Mouse (Mus musculus) kidney, adult 18-20 months (tissue): ENCODE data around the gene Msl1.

Experiments
- DNase-seq: peaks from one replicate; pipeline ENCODE4 v3.0.0; 2021

Gene Msl1

DNA sequence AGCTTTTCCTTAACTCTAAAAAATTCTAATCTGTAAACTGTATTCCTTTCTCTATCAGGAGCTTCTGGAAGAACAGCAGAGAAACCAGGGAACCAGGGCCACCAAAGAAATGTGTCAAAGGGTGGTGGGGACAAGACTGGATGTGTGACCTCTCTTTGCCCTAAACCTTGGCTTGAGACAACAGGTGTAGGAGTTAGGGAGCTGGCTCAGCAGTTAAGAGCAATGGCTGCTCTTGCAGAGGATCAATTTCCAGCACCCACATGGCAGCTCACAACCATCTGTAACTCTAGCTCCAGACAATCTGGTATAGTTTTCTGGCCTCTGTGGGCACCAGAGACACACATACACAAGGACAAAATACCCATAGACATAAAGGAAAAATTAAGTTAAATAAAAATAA is 17.4 kb upstream of the Msl1 start:
- no peak for DNase-seq

DNA sequence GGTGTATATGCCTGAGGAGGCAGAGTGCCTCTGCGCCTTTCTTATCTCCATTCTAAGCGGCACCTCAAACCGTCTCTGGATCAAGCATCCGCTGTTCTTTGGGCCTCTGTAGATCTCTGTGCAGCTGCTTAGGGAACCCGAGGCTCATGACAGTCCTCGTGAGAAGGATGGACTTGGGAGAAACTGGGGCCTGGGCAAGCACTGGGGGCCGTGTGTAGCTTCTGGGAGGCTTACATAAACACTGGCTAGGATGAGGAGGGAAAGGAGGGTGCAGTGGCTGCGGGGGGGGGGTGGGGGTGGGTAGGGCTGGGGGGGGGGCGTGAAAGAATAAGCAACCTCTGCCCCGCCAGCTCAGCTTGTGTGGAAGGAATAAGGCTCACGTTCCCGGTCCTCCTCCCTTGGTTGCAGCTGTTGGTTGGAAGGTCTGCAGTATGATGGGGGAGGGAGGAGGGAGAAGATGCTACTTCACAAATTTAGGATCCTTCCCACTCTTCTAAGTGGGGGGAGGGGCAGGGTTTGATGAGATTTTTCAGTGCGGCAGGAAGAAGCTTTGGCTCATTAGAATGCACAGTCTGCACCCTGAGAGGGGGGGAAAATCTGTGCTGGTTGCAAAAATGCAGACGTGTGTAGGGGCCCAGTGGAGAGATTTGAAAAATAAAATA is 13.3 kb upstream of the Msl1 start:
- DNase-seq, result peak; percentile 33

DNA sequence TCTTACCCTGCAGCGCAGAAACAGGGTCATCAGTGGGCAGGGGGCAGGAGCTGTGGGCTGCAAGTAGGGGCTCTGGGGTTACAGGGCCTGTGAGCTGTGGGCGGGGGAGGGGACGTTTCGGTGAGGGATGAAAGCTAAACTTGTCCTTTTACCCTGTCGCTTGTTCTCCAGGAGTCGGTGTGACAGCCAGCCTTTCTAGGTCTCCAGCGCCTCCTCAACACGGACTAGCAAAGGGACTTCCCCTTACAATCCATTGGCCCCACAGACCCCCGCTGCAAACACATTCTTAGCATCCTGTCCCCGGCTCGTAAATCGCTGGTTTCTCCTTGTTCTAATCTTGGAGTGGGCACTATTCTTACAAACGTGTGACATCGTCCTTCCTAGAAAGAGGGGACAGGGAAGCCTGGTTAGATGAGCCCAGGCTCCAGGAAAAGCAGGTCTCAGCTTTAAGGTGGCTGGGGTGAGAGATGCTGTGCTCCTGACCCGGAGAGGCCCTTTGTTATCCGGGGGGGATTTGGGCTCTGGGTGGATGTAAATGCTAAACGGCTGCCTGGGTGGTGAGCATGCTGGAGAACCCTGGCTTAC is 12.6 kb upstream of the Msl1 start:
- DNase-seq, result no peak

DNA sequence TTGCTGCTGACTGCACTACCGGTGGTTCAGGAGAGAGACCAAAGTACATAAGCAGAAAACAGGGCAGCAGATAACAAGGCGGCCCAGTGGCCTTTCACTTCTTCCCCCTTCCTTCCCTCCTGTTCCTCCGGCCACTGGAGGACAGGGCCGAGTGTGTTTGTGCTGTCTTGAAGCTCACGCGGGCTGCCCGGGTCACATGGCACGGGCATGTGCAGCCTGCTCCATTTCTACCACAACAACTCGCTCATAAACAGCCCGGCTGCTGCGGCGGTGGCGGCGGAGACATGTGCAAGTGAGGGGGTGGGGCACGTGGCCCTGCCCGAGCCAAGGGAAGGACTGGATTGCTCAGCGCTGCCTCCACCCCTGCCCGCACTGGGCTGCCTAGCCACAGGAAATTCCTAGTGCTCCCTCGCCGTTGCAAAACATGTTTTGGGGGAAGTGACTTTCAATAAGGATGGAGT is 12.1 kb upstream of the Msl1 start:
- DNase-seq, result peak; percentile 99

DNA sequence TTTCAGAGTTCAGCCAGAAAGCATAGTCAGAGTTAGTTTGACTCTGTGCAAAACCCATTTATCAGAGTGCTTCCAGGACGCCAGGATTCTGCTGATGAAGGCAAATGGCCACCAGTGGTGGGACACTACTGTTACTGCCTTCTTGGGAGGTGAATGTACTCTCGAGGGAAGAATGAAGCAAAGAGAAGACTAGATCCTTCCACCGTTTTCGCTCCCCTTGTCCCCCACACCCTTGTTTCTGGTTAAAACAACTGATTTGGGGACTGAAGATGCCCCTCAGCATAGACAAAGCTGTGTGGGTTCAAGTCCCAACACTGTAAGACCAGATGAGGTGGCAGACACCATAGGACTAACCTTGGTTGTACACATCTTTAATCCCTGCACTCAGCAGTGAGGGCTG is 11.2 kb upstream of the Msl1 start:
- DNase-seq, result no peak

DNA sequence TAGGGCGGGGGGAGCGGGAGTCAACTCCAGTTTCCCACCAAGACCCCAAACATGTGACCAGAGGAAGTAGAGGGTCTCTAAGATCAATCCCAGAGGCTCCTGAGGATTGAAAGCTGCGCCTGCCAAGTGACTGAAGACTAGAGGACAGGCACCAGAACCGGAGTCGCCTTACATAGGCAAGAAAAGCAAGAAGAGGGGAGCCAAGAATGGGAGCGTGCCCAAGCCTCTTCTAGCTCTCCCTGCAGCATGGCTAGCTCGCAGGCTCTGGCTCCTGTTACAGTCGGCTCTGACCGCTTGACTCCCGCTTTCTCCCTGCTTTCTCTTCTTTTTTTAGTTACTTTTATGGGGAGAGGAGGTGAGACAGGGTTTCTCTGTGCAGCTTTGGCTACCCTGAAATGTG is 10.1 kb upstream of the Msl1 start:
- DNase-seq, result peak; percentile 44

DNA sequence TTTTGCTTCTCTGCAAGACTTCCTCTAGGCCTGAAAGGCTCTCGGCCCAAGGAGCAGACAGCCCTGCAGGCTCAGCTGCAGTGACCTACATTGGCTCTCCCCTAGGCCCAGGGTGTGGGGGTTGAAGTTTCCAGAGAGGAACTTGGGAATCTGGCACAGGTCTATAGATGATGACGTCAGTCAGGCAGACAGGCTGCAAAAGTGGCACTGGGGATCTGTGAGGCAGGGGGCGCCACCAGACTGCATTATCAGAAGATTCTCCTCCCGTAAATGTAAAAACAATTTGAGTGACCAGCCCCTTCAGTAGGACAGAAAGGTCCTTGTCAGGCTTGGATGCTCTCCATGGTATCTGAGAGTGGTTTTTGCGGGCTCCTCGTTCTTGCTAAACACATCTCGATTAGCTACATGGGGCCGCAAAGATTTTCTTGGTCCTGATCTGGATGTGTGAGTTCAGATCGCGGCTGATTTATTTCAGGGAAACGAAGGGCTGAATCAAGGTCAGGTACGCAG is 9.5 kb upstream of the Msl1 start:
- DNase-seq, result peak; percentile 81

DNA sequence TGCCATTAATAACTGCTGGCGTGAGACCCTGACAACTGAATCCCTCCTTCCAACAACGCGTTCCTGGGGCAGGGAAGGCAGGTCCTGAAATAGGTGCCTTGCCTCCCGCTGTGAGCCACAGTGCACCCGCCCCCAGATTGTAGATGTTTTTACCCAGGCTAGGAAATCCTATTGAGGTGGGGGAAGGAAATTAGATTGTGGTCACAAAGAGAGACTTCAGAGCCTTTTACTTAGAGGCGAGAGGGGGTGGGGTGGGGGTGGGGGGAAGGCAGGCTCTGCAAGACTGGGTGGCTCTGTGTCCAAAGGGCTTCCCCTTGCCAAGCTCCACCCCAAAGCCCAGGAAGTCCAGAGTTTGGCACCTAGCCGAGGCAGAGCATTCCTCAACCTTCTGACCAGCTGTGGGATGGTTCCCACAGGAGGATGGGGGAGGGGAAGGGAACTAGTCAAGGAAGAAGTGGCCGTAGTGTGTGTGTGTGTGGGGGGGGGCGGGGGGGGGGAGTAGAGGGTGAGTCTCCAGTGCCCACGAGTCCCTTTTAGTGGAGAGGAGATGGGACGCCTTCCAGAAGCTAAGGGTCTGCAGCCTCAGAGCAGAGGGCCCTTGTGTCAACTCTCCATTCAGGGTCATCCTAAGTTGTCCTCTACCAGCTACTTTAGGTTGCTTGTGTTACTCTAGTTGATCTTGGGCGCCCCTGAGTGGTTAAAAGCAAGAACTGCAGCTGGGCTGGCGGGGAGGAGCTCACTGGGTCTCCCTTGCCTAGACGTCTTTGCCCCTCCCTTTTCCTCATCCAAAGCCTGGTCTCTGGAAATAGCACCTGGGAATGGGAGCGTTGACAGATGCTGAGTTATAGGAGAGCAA is 8.7 kb upstream of the Msl1 start:
- DNase-seq, result peak; percentile 99

DNA sequence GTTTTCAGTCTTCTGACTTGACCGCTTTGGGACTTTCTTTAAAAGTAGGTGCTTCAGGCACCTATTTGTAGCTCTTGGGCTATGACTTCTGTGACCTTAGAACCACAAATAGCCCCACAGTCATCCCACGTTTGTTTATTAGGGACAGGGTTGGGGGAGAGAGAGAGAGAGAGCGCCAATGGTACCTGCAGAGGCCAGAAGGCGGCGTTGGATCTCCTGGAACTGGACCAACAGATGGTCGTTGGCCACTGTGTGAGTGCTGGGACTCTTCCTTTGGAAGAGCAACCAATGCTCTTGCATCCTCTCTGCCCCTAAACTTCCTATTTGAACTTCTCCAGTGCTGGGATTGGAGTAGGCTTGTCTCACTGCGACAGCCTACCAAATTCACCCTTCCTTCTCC is 8.1 kb upstream of the Msl1 start:
- no peak for DNase-seq

DNA sequence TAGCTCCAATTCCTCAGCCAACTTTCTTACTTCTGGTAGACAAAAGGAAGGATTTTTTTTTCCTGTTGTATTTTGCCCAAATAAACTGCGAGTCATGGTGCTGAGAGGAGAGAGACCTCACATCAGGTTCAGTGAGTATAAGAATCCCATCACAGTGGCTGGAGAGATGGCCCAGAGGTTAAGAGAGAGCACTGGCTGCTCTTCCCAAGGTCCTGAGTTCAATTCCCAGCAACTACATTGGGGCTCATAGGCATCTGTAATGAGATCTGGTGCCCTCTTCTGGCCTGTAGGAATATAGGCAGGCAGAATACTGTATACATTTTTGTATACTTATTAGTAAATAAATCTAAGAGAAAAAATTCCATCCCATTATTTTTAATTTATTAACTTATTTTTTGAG is 7.6 kb upstream of the Msl1 start:
- DNase-seq, result no peak

DNA sequence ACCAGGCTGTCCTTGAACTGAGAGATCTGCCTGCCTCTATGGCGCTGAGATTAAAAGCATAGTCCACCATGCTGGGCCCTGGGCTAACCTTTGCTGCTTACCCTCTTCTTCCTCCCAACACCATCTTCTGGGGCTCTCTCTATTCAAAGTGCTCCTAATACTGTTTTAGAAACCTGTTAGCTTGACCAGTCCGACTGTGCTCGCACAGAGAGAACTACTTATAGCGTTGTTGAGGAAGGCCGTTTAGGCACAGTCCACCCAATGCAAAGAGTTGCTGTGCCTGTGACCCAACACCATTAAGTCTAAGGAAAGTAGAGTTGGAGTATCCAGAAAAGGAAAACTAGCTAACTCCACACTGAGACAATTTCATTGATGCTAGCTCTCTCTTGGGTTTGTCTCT is 7.2 kb upstream of the Msl1 start:
- peak; percentile 19 for DNase-seq

DNA sequence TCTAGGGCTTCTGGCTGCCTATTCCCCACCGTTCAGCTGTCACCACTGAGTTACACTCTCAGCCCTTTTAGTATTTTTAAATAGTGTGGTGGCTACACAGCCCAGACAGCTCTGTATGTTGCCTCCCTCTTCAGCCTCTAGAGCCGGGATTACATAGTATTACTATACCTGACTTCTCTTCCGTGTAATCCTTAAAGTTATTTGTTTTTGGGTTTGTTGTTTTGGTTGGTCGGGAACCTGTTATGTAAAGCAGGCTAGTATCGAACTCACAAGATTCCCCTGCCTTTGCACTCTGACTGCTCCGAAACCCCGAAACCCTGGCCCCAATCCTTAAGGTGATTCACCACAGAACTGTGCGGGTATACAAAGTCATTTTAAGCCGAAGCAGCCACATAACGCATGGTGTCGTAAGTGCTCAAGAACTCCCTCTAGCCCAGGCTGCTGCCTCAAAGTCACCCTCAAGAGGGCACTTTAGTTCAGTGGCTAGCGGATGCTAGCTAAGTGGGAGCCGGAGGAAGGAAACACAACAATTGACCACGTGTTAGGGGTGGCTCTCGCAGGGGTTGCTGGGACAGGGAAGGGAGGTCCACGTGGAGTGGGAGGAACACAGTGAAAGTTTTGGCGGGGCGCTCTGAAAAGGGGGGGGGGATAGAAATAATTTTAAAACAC is 6.6 kb upstream of the Msl1 start:
- peak; percentile 89 for DNase-seq

DNA sequence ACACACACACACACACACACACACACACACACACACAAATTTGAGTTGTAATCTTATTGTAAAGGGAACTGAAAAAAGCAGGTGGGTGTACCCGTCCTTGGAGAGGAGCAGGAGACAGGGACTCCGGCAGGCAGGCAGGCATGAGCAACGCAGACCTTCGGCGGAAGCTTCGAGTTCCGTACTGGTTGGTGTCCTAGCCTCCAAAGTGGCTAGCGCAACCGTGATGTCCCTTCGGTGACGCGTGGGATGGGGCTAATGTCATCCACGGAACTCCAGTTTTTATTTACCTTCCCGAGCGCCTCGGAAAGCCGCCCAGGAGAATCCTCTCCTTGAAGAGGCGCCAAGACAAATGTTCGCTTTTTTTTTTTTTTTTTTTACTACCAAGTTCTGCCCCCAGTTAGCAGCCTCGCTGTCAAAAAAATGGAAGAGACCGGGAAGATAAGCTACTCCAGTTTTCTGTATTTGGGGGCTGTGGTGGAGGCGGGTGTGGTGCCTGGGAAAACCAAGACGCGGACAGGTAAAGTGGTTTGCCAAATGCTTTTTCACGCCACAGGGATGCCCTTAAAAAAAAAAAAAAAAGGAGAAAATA is 6.0 kb upstream of the Msl1 start:
- DNase-seq, result no peak

DNA sequence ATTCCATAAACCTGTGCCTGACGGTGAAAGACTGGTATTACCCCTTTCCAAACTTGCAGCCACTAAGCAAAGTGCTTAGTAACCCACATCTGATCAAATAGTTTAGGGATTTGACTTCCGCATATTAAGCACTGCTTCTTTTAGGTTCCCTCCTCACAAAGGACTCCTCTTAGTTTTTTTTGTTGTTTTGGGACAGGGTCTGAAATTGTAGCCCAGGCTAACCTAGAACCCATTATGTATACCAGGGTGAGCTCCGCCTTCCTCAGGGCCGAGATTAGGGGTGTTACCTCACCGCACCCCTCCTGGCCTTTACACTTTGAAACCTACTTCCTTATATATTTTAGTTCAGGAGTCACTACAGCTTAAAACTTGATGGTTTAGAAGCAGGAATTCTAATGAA is 5.5 kb upstream of the Msl1 start:
- DNase-seq, result no peak

DNA sequence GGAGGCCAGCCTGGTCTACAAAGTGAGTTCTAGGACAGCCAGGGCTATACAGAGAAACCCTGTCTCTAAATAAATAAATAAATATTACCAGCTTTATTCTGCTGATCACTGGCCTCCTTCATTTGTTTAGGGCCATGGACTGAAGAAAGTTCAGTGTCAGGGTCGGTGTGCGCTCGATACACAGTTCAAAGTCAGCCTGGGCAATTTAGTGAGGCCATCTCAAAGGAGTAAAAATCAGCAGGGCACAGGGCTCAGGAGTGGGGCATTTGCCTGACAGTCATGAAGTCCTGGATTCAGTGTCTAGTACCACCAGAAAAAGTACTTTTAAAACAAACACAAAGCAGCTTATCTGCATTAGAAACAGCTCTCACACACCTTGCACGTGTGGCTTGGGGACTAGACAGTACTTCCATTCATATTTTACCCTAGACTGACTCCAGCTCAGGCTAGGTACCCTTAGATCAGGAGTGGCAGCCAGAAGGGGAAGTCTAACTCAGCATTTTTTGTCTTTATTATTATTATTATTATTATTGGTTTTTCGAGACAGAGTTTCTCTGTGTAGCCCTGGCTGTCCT is 4.6 kb upstream of the Msl1 start:
- no peak for DNase-seq

DNA sequence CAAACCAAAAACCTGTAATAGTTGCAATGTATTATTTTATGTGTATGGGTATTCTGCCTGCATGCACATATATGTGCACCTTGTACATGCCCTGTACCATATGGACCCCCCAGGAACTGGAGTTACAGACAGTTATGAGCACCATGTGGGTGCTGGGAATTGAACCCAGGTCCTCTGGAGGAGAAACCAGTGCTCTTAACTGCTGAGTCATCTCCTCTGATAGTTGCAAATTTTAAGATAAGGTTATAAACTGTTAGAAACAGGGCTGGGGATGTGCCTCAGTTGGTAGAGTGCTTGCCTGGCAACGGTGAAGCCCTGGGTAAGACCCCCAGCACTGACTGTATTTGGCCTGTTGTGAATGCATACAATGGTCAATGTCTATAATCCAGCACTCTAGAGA is 3.9 kb upstream of the Msl1 start:
- DNase-seq, result no peak

DNA sequence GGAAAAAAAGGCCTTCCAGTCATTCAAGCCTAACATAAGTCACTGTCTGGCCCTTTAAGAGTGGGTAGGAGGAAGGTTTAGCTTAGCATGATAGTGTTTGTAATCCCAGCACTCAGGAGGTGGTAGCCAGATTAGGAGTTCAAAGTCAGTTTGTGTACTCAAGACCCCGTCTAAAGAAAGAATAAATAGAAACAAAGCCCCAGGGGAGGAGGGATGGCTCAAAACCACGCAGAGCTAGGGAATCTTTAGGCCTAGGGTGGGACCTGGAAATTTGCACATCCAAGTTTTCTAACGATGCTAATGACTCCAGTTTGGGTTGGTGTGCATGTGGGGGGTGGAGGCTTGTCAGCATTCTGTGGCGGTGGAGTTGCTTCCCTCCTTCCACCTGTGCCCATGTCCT is 3.2 kb upstream of the Msl1 start:
- no peak for DNase-seq

DNA sequence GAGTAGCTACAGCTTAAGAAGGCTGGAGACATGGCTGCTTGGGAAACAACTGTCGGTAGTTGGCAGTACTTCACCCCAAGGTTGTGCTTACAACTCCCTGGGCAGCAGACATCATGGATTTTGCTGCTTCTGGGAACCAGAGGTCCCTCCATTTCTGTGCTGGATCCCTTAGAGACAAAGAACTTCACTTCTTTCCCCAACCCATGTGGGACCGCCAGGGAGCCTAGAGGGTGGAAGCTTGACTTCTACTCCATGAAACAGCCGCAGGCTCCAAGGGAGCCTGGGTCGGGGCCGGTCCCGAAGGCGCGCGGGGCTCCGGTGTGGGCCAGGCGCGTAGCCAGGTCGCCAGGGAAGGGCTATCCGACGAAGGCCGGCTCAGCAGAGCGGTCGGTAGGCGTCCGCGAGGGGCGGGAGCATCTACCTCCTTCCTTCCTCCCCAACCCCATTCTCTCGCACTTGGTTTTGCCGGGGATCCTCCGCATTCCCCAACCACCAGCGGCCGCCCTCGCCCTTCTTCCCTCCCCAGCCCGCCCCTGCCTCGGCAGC is 774 bp upstream of the Msl1 start:
- peak; percentile 87 for DNase-seq

DNA sequence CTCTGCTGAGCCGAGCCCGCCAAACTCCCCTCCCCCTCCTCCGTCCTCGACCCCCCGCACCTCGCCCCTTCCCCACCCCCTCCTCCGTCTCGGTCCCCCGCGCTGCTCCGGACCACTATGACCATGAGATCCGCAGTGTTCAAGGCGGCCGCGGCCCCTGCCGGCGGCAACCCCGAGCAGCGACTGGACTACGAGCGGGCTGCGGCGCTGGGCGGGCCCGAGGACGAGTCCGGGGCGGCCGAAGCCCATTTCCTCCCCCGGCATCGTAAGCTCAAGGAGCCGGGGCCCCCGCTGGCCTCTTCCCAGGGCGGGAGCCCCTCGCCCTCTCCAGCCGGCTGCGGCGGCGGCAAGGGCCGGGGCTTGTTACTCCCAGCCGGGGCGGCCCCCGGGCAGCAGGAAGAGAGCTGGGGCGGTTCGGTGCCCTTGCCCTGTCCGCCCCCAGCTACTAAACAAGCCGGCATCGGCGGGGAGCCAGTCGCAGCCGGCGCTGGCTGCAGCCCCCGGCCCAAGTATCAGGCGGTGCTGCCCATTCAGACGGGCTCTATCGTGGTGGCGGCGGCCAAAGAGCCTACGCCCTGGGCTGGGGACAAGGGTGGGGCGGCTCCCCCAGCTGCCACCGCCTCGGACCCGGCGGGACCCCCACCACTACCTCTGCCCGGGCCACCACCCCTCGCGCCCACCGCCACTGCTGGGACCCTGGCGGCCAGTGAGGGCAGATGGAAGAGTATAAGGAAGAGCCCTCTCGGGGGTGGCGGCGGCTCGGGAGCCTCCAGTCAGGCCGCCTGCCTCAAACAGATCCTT is 598 bp downstream of the Msl1 start:
- peak; percentile 76 for DNase-seq

DNA sequence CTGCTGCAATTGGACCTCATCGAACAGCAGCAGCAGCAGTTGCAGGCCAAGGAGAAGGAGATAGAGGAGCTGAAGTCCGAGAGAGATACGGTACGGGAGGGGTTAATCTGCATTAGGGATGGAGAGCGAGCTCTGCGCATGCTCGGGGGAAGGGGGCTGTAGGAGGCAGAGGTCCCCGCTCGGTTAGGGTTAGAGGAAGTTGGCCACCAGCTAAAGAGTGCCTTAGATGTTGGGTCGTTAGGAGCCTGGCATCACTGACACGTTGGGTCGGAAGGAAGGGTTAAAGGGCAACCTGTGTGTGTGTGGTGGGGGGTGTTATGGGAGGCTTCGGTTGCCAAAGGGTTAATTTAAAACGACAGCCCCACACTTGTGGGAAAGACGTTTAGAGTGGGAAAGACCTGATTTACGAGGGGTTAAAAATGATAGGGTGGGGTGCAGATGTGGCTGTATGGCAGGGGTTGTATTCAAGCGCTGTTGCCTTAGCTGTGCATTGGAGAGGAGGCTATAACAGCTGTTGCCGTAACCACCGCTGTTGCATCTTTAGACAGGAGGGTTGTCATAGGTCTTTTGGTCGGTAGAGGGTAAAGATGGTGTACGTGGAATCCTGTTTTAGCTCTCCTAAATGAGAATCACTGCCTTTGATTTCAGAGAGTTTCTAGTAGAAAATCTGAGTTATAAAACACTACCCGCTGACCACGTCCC is 1.4 kb downstream of the Msl1 start:
- peak; percentile 61 for DNase-seq

DNA sequence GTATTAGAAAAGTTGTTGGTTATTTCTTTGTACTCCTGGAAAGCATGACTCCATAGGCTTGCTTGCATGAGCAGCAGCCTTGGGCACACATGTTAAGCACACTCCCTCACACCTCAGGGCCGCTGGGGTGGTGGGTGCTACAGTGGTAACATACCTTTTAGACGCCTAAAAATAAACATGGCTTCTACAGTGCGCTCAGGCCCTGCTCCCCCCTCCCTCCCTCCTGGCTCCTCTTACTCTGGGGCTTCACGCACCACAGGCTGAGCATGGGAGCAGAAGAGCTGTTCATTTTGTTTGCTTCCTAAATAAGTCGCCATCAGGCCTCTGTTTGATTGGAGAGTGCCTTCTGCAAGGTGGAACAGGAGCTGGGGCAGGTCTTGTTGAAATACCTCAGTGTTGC is 2.0 kb downstream of the Msl1 start:
- DNase-seq, result no peak
